8 mouse cellular contexts compared by ENCODE assay signal in genomic region chr17:23199856-23200255, GRCm38 (mm10). TPM values are rescaled to one million over a fixed set of nuclear protein-coding genes. Genes with fewer than 3 reads are reported as not detected.
DNase-seq lines count a peak whose midpoint lies in the region; ATAC-seq and TF ChIP-seq lines count a peak whose summit lies in the region.
"Not testable (repeated sequence)": the region's sequence is repeated elsewhere in the genome, so short reads cannot be mapped to it uniquely, and the experiment has no call there.

No protein-coding gene starts in this region.

- H3K4me2 ChIP-seq in hindbrain, embryonic 11.5 days (replicated peaks; ENCODE audit: low read depth, low read length) = not testable (repeated sequence)

- H3K9ac ChIP-seq in hindbrain, embryonic 11.5 days (ENCODE audit: low read depth, low read length) = not testable (repeated sequence)

- not testable (repeated sequence) for H3K4me3 ChIP-seq in hindbrain, embryonic 11.5 days (ENCODE audit: low read depth, low read length); spleen, adult 2 months (ENCODE audit: extremely low read depth, insufficient read depth, insufficient read length)

- H3K4me1 ChIP-seq in hindbrain, embryonic 11.5 days (replicated peaks; ENCODE audit: control insufficient read depth, insufficient read depth, low read length); spleen, adult 2 months (ENCODE audit: control insufficient read depth, insufficient read depth, insufficient read length): not testable (repeated sequence)

- in situ Hi-C loops in Patski (cut with MboI; ENCODE audit: low pct_unique_long_range_greater_than_20kb) = not testable (repeated sequence)

- H3K36me3 ChIP-seq in hindbrain, embryonic 11.5 days (ENCODE audit: control insufficient read depth, insufficient read depth, low read length); spleen, adult 2 months (ENCODE audit: control insufficient read depth, insufficient read depth, low read length): not testable (repeated sequence)

- 3% methylated on average over 1 of the region's 1 CpGs for WGBS in hindbrain, embryonic 11.5 days
- WGBS in spleen, adult 2 months = 0% methylated on average over 1 of the region's 1 CpGs

- CTCF ChIA-PET in Patski (lab: Charles Lee) = not testable (repeated sequence)

- not testable (repeated sequence) for H3K27me3 ChIP-seq in Patski; hindbrain, embryonic 11.5 days (ENCODE audit: control insufficient read depth, insufficient read depth, low read length); spleen, adult 2 months (ENCODE audit: control insufficient read depth, insufficient read depth, low read length)

- not testable (repeated sequence) for H3K9me3 ChIP-seq in hindbrain, embryonic 11.5 days (ENCODE audit: control insufficient read depth, low read length)

- not testable (repeated sequence) for H3K27ac ChIP-seq in hindbrain, embryonic 11.5 days (ENCODE audit: low read depth, low read length); spleen, adult 2 months (ENCODE audit: insufficient read depth, low read length)

- TF ChIP-seq POLR2A in spleen, adult 2 months (IDR thresholded peaks at IDR 0.05; ENCODE audit: low read depth, low read length) = not testable (repeated sequence)

- peak; percentile 43 for TF ChIP-seq CTCF in Patski (IDR thresholded peaks at IDR 0.05)
- peak; percentile 26; the same call in 1 of the 2 replicates for TF ChIP-seq CTCF in spleen, adult 2 months (IDR thresholded peaks at IDR 0.05; ENCODE audit: extremely low read depth, insufficient read depth, insufficient read length, insufficient replicate concordance)

- ATAC-seq in Patski; hindbrain, embryonic 11.5 days (ENCODE audit: low FRiP score): not testable (repeated sequence)
- ATAC-seq in megakaryocyte, adult 5-6 weeks (ENCODE audit: poor library complexity, severe bottlenecking) = peak; percentile 81

- POLR2A ChIA-PET in Patski (lab: Charles Lee) = not testable (repeated sequence)

- DNase-seq in CD4-positive helper T cell, adult 2 months (ENCODE audit: low read depth, low spot score) = peak; percentile 35
- DNase-seq in Patski (ENCODE audit: low read depth, low spot score); spleen, adult 2 months (ENCODE audit: low read depth in 1 of 2, low spot score in 2 of 2): not testable (repeated sequence)
- peak; percentile 7 for DNase-seq in c-Kit-positive CD71-positive TER-119-positive erythroid progenitor cells, embryonic 14.5 days (ENCODE audit: low spot score)
- DNase-seq in fibroblast of lung, adult 2 months (ENCODE audit: low read depth) = peak; percentile 9
- peak; percentile 44 for DNase-seq in hindbrain, embryonic 11.5 days (ENCODE audit: low spot score)
- peak; percentile 9 to 19 for DNase-seq in kidney, postnatal 4 days

RNA-seq across cellular contexts. Expression of gene Zfp40, which starts 6.8 kb away (rescaled TPM):
- polyA plus RNA-seq in Patski (2021) = 5.1 TPM
- polyA plus RNA-seq in hindbrain, embryonic 11.5 days (2014; fragmentation: Nextera tagmentation; extraction: Ambion mirVana) = 17.3 and 20.2 TPM in 2 replicates
- total RNA-seq in megakaryocyte, adult 5-6 weeks (2015) = 7.3 and 10.8 TPM in 2 replicates
- 5.5 and 6.3 TPM in 2 replicates for total RNA-seq in megakaryocyte, adult 5-6 weeks (2017)
- 0.29 and 0.44 TPM in 2 replicates for polyA plus RNA-seq in spleen, adult 2 months (2012; rRNA removed)
